Mouse (Mus musculus) liver, adult 2 months (tissue): ENCODE results near the gene Nfic.

Experiments
- CTCF ChIP-seq: fragments of 200-500 bp; IDR thresholded peaks from 2 replicates; pipeline ENCODE4 v1.5.1; 2011; ENCODE audit warnings: low read depth, low read length, control low read depth
- POLR2A ChIP-seq: fragments of 200-500 bp; IDR thresholded peaks from 2 replicates; pipeline ENCODE4 v1.6.1; 2011; ENCODE audit warnings: low read length, control low read depth; ENCODE audit not compliant: insufficient read depth; ENCODE audit errors: extremely low read depth

GRCm38 (mm10) chr10:81406504-81407440 lies 48.7 kb downstream of the Nfic start:
- no peak for TF ChIP-seq POLR2A
- no peak for TF ChIP-seq CTCF
